Mouse (Mus musculus): ENCODE results near the gene Ak4.

Ak4 gene

GRCm38 (mm10) chr4:101459358-101459757 is 40.3 kb downstream of the Ak4 start:
- DNase-seq (ENCODE audit: low spot score), result no peak

DNA sequence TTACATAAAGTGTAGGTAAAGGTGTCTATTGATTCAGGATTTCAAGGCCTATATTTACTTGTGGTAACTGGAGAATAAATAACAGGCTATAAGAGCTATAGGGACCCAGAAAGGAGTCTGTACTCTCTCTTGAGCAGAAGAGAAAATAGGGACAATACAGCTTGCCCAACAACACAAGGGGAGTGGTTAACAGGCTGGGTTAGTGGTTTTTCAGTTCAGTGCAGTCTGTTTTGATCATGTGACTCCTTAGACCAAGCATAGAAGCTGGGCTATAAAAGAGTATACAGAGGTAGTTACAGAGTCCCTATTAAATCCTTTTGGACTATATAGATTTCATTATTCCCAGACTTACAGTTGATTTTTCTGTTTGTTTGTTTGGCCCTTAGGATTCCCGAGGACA is 41.0 kb downstream of the Ak4 start:
- no peak for DNase-seq (ENCODE audit: low spot score)

DNA sequence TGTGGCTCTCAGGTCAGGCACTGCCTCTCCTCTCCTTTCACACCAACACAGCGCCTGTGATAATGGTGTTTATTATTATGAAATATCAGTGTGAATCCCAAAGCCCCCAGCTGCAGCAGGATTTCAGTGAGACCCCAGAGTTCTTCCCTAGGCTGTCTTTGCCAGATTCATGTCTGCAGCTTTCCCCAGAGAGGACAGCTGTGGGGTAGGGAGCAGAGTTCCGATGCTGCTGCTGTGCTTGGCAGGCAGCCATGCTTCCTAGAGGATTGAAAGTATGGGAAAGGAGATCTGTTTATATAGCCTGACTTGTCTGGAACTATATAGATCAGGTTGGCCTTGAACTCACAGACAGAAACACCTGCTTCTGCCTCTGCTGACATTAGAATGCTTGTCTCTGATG is 43.0 kb downstream of the Ak4 start:
- no peak for DNase-seq (ENCODE audit: low spot score)

DNA sequence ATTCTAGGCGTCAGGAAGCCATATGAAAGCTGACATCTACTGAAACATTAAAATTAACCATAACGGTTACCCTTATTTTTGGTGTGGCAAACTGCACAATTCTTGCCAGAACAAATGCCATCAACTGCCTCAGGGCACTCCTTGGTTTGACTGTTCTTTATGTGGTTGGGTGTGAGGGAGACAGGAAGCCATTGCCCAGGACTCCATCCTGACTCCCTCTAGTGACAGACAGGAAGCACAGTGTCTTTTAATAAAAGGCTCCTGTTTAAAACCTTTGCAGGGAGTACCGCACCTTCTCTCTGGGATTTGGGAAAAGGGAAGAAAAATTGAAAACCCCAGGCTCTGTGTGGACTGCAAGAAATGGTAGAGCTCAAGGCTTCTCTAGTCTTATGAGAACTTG is 47.2 kb downstream of the Ak4 start:
- peak; percentile 13 for DNase-seq (ENCODE audit: low spot score)

GRCm38 (mm10) chr4:101469242-101469641 is 50.2 kb downstream of the Ak4 start:
- no peak for DNase-seq (ENCODE audit: low spot score)

- no peak for DNase-seq (ENCODE audit: low spot score)
Measured at GRCm38 (mm10) chr4:101470543-101470942, 51.5 kb downstream of the Ak4 start.

- DNase-seq (ENCODE audit: low spot score), result no peak
Measured at GRCm38 (mm10) chr4:101472767-101473166, 53.7 kb downstream of the Ak4 start.

- no peak for DNase-seq (ENCODE audit: low spot score)
Measured at GRCm38 (mm10) chr4:101490320-101490917, 71.3 kb downstream of the Ak4 start.

- no peak for DNase-seq (ENCODE audit: low spot score)
Measured at GRCm38 (mm10) chr4:101491704-101492103, 72.6 kb downstream of the Ak4 start.

DNA sequence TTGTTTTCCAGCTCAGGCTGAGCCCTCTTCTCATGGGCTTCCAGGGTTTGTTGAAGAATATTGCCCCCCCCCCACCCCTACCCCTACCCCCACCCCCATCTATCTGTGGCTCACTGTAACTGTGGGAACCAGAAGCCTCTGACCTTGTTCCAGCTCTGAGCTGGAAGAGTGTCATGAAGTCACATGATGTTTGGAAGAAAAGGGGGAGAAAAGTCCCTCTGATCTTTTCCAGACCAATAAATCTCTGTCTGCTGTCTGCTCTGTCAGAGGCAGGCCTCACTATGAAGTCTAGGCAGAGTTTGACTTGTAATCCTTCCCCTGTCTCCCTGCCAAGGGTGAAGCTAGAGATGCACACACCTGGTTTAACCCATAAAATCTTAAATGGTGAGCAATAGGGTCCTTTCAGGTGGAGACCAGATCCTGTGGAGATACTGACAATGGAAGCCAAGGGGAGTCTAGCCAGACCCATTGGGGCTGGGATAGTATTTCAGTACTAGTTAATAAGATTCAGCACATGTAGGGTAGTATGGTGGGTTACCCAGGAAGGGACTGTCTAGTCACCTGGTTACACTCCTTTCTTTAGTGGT is 74.6 kb downstream of the Ak4 start:
- DNase-seq (ENCODE audit: low spot score), result peak; percentile 46

GRCm38 (mm10) chr4:101496188-101496533 is 77.1 kb downstream of the Ak4 start:
- no peak for DNase-seq (ENCODE audit: low spot score)

DNA sequence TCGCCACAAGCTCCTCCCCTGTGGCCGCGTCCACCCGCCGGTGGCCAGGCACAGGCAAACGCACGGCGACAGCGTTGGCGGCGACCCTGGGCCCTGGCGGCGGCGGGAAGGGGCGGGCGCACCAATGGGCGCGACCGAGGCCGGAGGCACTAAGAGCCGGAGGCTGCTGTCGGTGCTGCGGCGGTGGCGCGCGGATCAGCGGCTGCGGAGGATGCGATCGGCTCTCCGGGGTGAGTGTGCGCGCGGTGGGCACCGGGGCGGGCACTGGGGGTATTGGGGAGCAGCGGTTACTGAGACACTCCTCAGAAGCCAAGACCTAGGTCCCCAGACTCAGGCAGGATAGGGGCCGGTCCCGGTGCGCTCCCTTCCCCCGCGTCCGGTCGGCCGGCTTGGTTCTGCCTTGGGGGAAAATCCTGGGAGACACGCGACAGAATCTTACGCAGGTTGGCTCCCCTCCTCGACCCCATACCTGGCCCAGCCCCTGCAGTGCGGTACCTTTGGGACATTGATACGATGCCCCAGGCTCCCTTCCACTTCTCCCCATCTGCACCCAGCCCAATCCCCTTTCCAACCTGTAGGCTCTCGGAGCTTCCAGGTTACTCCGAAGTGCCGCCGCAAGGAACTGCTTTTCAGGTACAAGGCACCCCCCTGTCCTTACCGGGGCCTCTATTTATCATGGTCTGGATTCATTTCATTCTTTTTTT is 77.6 kb downstream of the Ak4 start, which contains the start of gene Dnajc6:
Gene Dnajc6, plus strand, starts transcription at position 115 of the 704 bp plus-strand sequence.
- peak; percentile 57 for DNase-seq (ENCODE audit: low spot score)

- peak; percentile 39 for DNase-seq (ENCODE audit: low spot score)
Measured at GRCm38 (mm10) chr4:101497336-101497735, 78.3 kb downstream of the Ak4 start.

DNA sequence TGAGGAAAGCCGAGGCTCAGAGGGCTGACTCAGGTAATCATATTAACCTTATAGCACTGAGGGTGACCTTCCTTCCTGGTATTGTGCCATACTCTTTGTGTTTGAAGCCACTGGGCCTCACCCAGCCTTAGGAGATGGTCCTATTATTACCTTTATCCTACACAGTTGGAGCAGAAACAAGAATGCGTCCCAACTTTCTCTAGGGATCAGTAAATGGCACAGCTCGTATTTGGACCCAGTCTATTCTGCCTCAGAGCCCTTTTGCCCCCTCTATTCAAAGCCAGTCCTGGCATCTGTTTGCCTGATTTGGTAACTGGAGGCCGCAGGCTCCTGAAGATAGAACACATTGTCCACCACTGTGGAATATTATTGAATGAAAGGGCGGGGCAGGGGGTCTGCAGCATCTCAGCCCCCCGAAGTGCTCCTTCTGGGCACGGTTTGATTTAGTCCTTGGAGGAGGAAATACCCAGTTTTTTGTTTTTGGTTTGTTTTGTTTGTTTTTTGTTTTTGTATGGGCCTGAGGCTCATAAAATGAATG is 85.5 kb downstream of the Ak4 start:
- DNase-seq (ENCODE audit: low spot score), result no peak

DNA sequence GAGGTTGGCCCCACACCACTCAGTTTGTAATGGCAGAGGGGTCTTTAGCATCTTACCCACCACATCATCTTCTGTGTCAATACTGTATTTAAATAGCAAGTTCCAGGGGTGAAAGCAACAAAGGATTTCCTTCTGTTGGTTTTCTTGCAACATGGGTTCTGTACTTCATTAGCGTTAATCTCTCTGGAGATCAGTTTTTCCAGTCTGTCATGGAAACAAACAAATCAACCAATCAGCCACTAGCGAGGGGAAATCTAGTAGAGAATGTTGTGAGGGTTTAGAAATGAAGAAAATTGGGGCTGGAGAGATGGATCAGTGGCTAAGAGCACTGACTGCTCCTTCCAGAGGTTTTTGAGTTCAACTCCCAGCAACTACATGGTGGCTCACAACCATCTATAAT is 86.9 kb downstream of the Ak4 start:
- DNase-seq (ENCODE audit: low spot score), result no peak

DNA sequence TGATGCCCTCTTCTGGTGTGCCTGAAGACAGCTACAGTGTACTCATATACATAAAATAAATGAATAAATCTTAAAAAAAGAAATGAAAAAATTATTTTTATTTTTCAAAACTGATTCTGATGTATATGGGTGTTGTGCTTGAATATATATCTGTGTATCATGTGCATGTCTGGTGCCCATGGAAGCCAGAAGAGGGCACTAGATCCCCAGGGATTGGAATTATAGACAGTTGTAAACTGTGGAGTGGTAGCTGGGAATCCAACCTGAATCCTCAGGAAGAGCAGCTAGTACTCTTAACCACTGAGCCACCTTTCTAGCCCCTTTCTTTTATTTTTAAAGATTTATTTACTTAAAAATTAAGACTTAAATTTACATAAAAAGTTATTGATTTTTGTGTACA is 87.3 kb downstream of the Ak4 start:
- DNase-seq (ENCODE audit: low spot score), result no peak

- DNase-seq (ENCODE audit: low spot score), result peak; percentile 81
Measured at GRCm38 (mm10) chr4:101507571-101508422, 88.7 kb downstream of the Ak4 start.

- DNase-seq (ENCODE audit: low spot score), result peak; percentile 22
Measured at GRCm38 (mm10) chr4:101508431-101508830, 89.4 kb downstream of the Ak4 start.

DNA sequence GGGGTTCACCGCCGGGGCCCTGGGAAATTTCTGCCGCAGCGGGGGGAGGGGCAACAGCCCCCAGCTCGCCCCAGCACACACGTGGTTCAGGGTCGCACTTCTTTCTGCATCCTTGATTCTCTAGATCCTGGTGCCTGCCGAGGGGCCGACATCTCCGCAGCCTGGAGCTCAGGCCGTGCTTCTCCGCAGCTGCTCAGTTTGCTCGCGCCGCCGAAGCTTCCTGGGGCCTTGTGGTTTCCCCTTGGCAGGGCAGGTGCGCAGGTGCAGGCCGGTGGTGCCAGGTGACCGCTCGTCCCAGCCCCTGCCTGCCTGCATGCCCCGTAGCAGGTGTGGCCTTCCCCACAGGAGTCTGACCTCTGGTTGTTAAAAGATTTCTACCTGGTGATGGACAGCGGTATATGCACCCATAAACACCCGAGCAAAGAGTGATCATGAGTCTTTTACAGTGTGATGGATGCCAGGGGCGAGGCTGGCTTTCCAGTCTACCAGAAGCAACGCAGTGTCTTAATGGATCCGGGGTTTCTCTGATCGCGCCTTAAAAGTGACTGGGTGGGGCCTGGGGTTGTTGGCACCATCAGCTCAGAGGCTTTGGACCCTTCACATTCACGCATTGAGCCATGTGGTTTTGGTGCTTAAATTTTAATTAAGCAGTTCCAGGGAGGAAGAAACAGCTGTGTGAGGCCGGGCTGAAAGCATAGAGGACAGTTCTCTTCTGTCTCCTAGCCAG is 89.9 kb downstream of the Ak4 start:
- DNase-seq (ENCODE audit: low spot score), result peak; percentile 55

- peak; percentile 2 for DNase-seq (ENCODE audit: low spot score)
Measured at GRCm38 (mm10) chr4:101510111-101510903, 91.2 kb downstream of the Ak4 start.

DNA sequence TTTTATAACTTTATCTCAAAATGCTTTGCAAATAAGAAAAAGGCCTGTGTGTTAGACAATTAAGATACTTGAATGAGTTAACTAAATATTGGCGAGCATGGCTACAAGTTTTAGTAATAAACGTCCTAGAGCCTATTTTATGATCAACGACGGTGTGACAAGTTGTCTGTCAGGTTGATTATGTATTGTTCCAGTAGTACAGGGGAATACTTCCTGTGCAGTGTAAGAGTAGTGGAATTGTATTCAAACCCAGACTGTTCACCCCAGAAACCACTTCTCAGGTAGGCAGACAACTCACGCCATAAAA is 91.8 kb downstream of the Ak4 start:
- DNase-seq (ENCODE audit: low spot score), result no peak

Measured in embryo, embryonic 10.5 days (tissue).